Mouse (Mus musculus) myocyte (in vitro differentiated cells): ENCODE measurements around the gene Bach2.

ENCODE experiments used
- CEBPB ChIP-seq: IDR thresholded peaks from 2 replicates; pipeline ENCODE4 v1.6.1; 2011; ENCODE audit warnings: mild to moderate bottlenecking, moderate library complexity; ENCODE audit not compliant: poor library complexity, insufficient read depth, severe bottlenecking
- E2F4 ChIP-seq: IDR thresholded peaks from one replicate; pipeline ENCODE4 v1.6.1; 2011; ENCODE audit warnings: mild to moderate bottlenecking, control low read depth, moderate library complexity; ENCODE audit not compliant: insufficient read depth
- MAX ChIP-seq: IDR thresholded peaks from one replicate; pipeline ENCODE4 v1.6.1; 2011; ENCODE audit warnings: low read depth, mild to moderate bottlenecking, control low read depth
- MYOD1 ChIP-seq, 3 experiments: IDR thresholded peaks; one replicate each; pipeline ENCODE4 v1.6.1; 2011; ENCODE audit warnings: control low read depth in 2 of 3, low read depth in 2 of 3, mild to moderate bottlenecking in 2 of 3, moderate library complexity in 1 of 3; ENCODE audit not compliant: insufficient read length in 2 of 3, control insufficient read depth in 1 of 3
- MYOG ChIP-seq, 3 experiments: IDR thresholded peaks; one replicate each; pipeline ENCODE4 v1.6.1; 2011; ENCODE audit warnings: control low read depth in 2 of 3, low read depth in 2 of 3, mild to moderate bottlenecking in 2 of 3; ENCODE audit not compliant: insufficient read length in 2 of 3, control insufficient read depth in 1 of 3, insufficient read depth in 1 of 3
- POLR2A ChIP-seq: IDR thresholded peaks from one replicate; pipeline ENCODE4 v1.6.1; 2011; ENCODE audit warnings: low read depth, mild to moderate bottlenecking, control low read depth, moderate library complexity; ENCODE audit not compliant: insufficient read length
- POLR2AphosphoS2 ChIP-seq: IDR thresholded peaks from one replicate; pipeline ENCODE4 v1.6.1; 2011; ENCODE audit warnings: low read depth, control low read depth; ENCODE audit not compliant: insufficient read length
- REST ChIP-seq: IDR thresholded peaks from one replicate; pipeline ENCODE4 v1.6.1; 2011; ENCODE audit warnings: mild to moderate bottlenecking, control low read depth, moderate library complexity; ENCODE audit not compliant: insufficient read depth, insufficient read length
- SRF ChIP-seq: IDR thresholded peaks from one replicate; pipeline ENCODE4 v1.6.1; 2011; ENCODE audit warnings: low read depth; ENCODE audit not compliant: control insufficient read depth, insufficient read length
- TCF12 ChIP-seq: IDR thresholded peaks from one replicate; pipeline ENCODE4 v1.6.1; 2011; ENCODE audit warnings: mild to moderate bottlenecking, control low read depth; ENCODE audit not compliant: poor library complexity, insufficient read depth, severe bottlenecking
- TCF3 ChIP-seq: IDR thresholded peaks from one replicate; pipeline ENCODE4 v1.6.1; 2011; ENCODE audit warnings: low read depth, control low read depth; ENCODE audit not compliant: insufficient read length
- USF1 ChIP-seq: IDR thresholded peaks from one replicate; pipeline ENCODE4 v1.6.1; 2011; ENCODE audit warnings: low read depth, mild to moderate bottlenecking, control low read depth, moderate library complexity

DNA sequence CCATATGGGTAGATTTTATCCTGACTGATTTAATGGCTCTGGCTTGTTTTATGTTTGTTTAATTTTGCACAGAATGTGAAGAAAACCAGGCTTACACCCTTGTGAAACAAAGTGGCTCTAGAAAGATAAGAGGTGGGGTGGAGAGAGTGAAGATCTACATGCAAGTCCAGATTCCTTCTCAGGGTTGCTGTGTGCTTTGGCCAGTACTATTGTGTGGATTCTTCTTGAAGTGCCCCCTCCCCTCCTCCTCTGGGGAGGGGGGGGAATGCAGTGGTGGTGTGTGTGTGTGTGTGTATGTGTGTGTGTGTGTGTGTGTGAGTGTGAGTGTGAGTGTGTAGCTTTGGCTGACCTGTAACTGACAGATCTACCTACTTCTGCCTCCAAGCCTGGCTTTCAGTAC is 383.0 kb downstream of the Bach2 start:
- no peak for TF ChIP-seq POLR2A
- no peak for TF ChIP-seq CEBPB
- no peak for TF ChIP-seq USF1
- no peak for TF ChIP-seq SRF
- no peak for TF ChIP-seq E2F4
- TF ChIP-seq MYOG (IDR thresholded peaks at IDR 0.05; ENCODE audit: control insufficient read depth in 1 of 3, insufficient read depth in 1 of 3, insufficient read length in 2 of 3, low read depth in 2 of 3): no peak
- TF ChIP-seq MYOD1 (IDR thresholded peaks at IDR 0.05; ENCODE audit: control insufficient read depth in 1 of 3, insufficient read length in 2 of 3, low read depth in 2 of 3): no peak
- TF ChIP-seq TCF3: no peak
- no peak for TF ChIP-seq TCF12
- TF ChIP-seq MAX: no peak
- no peak for TF ChIP-seq POLR2AphosphoS2
- no peak for TF ChIP-seq REST
